Mouse (Mus musculus) layer of hippocampus, postnatal 25 days (tissue): ENCODE data around the gene Gm20662. TPM values are rescaled to one million over a fixed set of nuclear protein-coding genes. Genes with fewer than 3 reads are reported as not detected.

Experiments
- DNase-seq, 2 experiments: peaks; one replicate each; pipeline ENCODE4 v3.0.0; 2022; ENCODE audit warnings: mixed read lengths in 2 of 2, low spot score in 1 of 2; ENCODE audit errors: extremely low spot score in 1 of 2
- total RNA-seq, 2 experiments: library from RNA; stranded (reverse); gene quantifications; 2 replicates each; pipeline ENCODE4 v1.2.3; 2021

Gm20662 gene
- total RNA-seq, 2 experiments from 2014 or later, result 3.5 TPM; not detected in 1

- no peak for DNase-seq
Observed at GRCm38 (mm10) chr9:107974491-107975171, 21.5 kb upstream of the Gm20662 start.

- DNase-seq, result no peak
Observed at GRCm38 (mm10) chr9:107975399-107976386, 20.5 kb upstream of the Gm20662 start, which contains the start of gene Uba7. Uba7 (plus strand) TSS chr9:107975505.

DNA sequence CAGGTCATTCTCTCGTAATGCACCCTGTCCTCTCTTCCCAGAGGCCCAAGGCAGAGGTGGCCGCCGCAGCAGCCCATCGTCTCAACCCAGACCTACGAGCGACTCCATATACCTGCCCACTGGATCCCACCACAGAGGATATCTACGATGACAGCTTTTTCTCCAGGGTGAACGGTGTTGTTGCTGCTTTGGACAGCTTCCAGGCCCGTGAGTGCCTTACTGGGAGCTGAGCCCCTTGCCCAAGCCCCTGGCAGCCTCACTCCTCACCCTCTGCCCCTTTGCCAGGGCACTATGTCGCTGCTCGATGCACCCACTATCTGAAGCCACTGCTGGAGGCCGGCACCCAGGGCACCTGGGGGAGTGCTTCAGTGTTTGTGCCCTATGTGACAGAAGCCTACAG lies 17.3 kb upstream of the Gm20662 start:
- no peak for DNase-seq

GRCm38 (mm10) chr9:107981684-107982605 lies 14.2 kb upstream of the Gm20662 start:
- DNase-seq, result peak; percentile 22 to 40

GRCm38 (mm10) chr9:107982681-107983346 lies 13.3 kb upstream of the Gm20662 start, which contains the start of gene Gm20661:
Gm20661 (plus strand) TSS chr9:107983058.
- DNase-seq, result peak; percentile 32 to 34

- DNase-seq, result peak; percentile 29 to 33
Observed at GRCm38 (mm10) chr9:107983421-107983890, 12.7 kb upstream of the Gm20662 start.

GRCm38 (mm10) chr9:107984052-107984753 lies 11.9 kb upstream of the Gm20662 start:
- peak in 1 of 2 experiments; percentile 14 for DNase-seq

GRCm38 (mm10) chr9:107984754-107985055 lies 11.4 kb upstream of the Gm20662 start:
- DNase-seq, result no peak

DNA sequence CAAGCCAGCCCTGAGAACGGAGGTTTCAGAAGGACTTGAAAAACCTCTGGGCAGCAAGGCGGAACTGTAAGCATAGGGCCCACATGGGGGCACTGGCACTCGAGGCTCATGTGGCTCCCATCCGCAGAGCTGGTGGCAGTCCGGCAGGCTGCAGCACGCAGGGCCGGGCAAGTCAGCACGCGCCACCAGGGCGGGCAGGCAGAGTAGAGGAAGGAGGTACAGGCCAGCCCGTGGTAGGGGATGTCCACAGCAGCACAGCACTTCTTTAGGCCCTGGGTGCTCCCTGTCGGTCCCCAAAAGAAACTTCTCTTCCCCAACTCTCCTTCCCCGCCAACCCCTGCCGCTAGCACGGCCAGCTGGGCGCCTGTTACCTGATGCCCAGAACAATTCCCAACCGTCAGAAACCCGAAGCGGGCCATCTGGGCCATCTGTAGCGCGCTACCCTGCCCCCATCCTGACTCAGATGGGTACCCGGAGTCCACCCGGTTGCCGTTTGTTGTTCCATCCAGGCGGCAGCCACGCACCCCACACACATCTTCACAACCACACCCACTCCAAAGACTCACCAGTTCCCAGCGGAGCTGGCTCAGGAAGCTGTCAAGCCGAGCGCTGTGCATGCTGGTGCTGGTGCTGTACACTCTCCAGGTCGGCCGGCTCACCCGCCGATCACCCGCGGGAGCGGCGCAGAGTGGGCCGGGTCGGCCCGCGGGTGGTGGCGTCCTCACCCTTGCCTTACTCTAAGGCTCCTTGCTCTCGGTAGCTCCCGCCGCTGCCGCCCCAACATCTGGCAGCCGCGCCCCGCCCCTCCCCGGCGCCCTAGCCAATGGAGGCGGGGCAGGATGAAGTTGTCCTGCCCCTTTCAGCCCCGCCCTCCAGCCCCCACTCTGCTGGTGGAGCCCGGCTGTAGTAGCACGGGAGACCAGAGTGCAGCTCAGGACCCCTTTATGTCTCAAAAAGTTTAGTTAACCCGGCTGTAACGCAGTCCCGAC lies 10.7 kb upstream of the Gm20662 start, which contains the start of gene Inka1:
Gene Inka1, minus strand, starts transcription at position 749 of the 989 bp plus-strand sequence.
- DNase-seq, result peak; percentile 56 to 70

DNA sequence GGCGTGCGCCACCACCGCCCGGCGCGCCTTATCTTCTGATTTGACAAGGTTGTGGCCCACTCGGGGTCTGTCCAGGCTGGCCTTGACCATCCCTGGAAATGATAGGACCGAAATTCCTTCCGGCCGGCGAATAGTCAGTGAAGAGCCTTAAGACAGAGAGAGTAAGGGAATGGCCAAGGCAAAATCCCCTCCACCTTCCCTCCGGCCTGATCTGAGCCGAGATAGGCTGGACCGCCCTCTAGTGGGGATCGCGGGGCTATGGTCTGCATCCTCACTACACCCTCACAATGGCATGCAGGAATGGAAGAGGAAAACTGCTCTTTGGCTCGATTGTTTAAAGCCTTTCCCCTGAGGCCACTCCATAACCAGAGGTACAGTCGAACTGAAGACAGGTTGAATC lies 9.8 kb upstream of the Gm20662 start:
- peak; percentile 67 to 73 for DNase-seq

GRCm38 (mm10) chr9:107987950-107988349 lies 8.2 kb upstream of the Gm20662 start:
- DNase-seq, result no peak

DNA sequence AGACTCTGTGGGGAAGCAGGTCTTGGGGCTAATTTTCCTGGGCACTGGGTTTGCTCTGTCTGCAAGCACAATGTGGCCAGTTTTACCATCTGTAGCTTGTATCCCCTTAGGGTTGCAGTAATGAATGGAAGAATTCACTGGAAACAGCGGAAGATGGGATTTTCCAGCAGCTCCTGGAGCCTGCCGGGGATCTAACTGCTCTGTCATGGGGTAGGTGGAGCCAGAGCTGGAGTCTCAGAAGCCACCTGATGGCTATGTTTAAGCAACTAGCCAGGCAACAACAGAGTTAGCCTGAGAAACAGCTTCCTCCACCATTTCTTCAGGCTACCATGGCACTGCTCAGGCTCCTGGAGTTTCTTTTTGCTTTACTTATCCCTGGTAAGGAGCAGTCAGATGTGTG lies 4.0 kb upstream of the Gm20662 start, which contains the start of gene Cdhr4:
Gene Cdhr4, plus strand, starts transcription at position 301 of the 400 bp plus-strand sequence.
- DNase-seq, result no peak

GRCm38 (mm10) chr9:107993013-107993412 lies 3.1 kb upstream of the Gm20662 start:
- no peak for DNase-seq

- DNase-seq, result no peak
Observed at GRCm38 (mm10) chr9:107994464-107994863, 1.7 kb upstream of the Gm20662 start.

- no peak for DNase-seq
Observed at GRCm38 (mm10) chr9:107995513-107995912, 636 bp upstream of the Gm20662 start.

GRCm38 (mm10) chr9:108001922-108002770 lies 6.0 kb downstream of the Gm20662 start, which contains the start of gene Ip6k1:
Ip6k1 (plus strand) TSS chr9:108002501.
- peak; percentile 99 to 100 for DNase-seq
